8 mouse cellular contexts compared by ENCODE assay signal in the genomic region with DNA sequence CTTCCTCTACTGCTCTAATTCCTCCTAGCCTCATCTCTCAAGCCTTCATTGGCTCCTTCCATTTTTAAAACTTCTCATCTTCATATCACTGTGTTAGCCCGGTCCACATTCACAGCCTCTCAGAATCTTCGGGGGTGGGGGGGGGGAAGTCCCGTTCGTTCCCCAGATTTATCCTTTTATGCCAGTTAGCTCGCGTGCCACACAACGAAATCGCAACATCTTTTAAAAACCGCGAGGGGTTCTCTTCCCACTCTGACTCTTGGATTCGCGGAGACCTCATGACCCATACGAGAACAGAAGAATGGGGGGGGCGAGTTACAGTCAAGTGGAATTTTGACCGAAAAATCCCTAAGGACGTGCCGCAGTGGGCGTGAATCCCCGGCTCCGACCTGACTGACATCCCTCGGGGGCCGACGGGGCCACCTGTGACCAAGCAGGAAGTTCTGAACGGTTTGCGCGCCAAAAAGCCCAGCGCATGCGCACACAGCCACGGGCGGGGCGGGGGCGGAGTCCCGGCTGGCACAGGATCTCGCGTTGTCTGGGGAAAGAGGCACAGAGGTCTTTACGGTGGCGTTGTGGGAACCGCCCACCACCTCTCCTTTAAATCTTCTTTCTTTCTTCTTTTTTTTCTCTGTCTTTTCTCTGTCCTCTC. TPM values are rescaled to one million over a fixed set of nuclear protein-coding genes. Genes with fewer than 3 reads are reported as not detected.
DNase-seq lines count a peak whose midpoint lies in the region; ATAC-seq and TF ChIP-seq lines count a peak whose summit lies in the region.

No protein-coding gene starts in this region.

- no peaks in the 10 kb centered on the region for H3K27me3 ChIP-seq in embryonic facial prominence, embryonic 12.5 days
- no peaks in the 10 kb centered on the region for H3K27me3 ChIP-seq in kidney, adult 2 months (replicated peaks; ENCODE audit: control insufficient read depth, insufficient read depth, low read length)
- H3K27me3 ChIP-seq in limb, embryonic 11.5 days (ENCODE audit: control insufficient read depth, insufficient read depth, low read length) = no peaks in the 10 kb centered on the region
- no peaks in the 10 kb centered on the region for H3K27me3 ChIP-seq in midbrain, embryonic 13.5 days
- H3K27me3 ChIP-seq in small intestine, adult 2 months (ENCODE audit: control insufficient read depth, insufficient read depth, low read length) = no peaks in the 10 kb centered on the region

- H3K4me1 ChIP-seq in embryonic facial prominence, embryonic 12.5 days = peaks cover 2% of the 10 kb centered on the region; the same call in 1 of the 2 replicates
- peaks cover 5% of the 10 kb centered on the region; the same call in 1 of the 2 replicates for H3K4me1 ChIP-seq in kidney, adult 2 months (ENCODE audit: control insufficient read depth, insufficient read depth, low read length)
- H3K4me1 ChIP-seq in limb, embryonic 11.5 days (ENCODE audit: control insufficient read depth, insufficient read depth, low read length) = no peaks in the 10 kb centered on the region
- H3K4me1 ChIP-seq in midbrain, embryonic 13.5 days (replicated peaks) = peaks cover 18% of the 10 kb centered on the region
- H3K4me1 ChIP-seq in small intestine, adult 2 months (ENCODE audit: control insufficient read depth, insufficient read depth, insufficient read length, low read length) = peaks cover 3% of the 10 kb centered on the region; the same call in 1 of the 2 replicates

- 1% methylated on average over 38 of the region's 38 CpGs for WGBS in embryonic facial prominence, embryonic 12.5 days
- 0% methylated on average over 38 of the region's 38 CpGs for WGBS in kidney, adult 2 months
- under 1% methylated on average over 38 of the region's 38 CpGs for WGBS in limb, embryonic 11.5 days
- 1% methylated on average over 38 of the region's 38 CpGs for WGBS in midbrain, embryonic 13.5 days
- WGBS in small intestine, adult 2 months = under 1% methylated on average over 38 of the region's 38 CpGs

- H3K9me3 ChIP-seq in embryonic facial prominence, embryonic 12.5 days = no peaks in the 10 kb centered on the region
- H3K9me3 ChIP-seq in limb, embryonic 11.5 days (ENCODE audit: control insufficient read depth, low read length) = no peaks in the 10 kb centered on the region
- H3K9me3 ChIP-seq in midbrain, embryonic 13.5 days = no peaks in the 10 kb centered on the region

- peak overlapping the region; percentile 72 for H3K4me2 ChIP-seq in embryonic facial prominence, embryonic 12.5 days (replicated peaks)
- peak overlapping the region; percentile 52 for H3K4me2 ChIP-seq in limb, embryonic 11.5 days (ENCODE audit: low read depth, severe bottlenecking)
- H3K4me2 ChIP-seq in midbrain, embryonic 13.5 days (replicated peaks) = peak overlapping the region; percentile 77

- peak; percentile 90 for ATAC-seq in embryonic facial prominence, embryonic 12.5 days (ENCODE audit: insufficient number of reproducible peaks, insufficient read depth, low FRiP score, low TSS enrichment)
- peak; percentile 89 for ATAC-seq in limb, embryonic 11.5 days (ENCODE audit: insufficient number of reproducible peaks, low FRiP score, low TSS enrichment, low read depth)
- ATAC-seq in midbrain, embryonic 13.5 days = peak; percentile 94

- TF ChIP-seq CTCF in kidney, adult 2 months (conservative IDR thresholded peaks at IDR 0.05; ENCODE audit: insufficient read depth, insufficient read length, low read depth, low read length) = no peak
- no peak for TF ChIP-seq CTCF in small intestine, adult 2 months (IDR thresholded peaks at IDR 0.05; ENCODE audit: extremely low read depth, insufficient read length, insufficient replicate concordance, low read depth, low read length)

- DNase-seq in 3T3-L1 (ENCODE audit: low read depth, low spot score) = peak; percentile 95
- peak; percentile 95 to 96 for DNase-seq in adrenal gland, postnatal 36 days
- DNase-seq in heart, adult 18-20 months = peak; percentile 97 to 99
- peak; percentile 98 for DNase-seq in kidney, adult 2 months
- DNase-seq in limb, embryonic 11.5 days (ENCODE audit: low spot score) = peak; percentile 98

- peak overlapping the region; percentile 60 for H3K4me3 ChIP-seq in embryonic facial prominence, embryonic 12.5 days
- H3K4me3 ChIP-seq in kidney, adult 2 months (ENCODE audit: insufficient read depth, low read depth, low read length) = peak overlapping the region; percentile 90
- peak overlapping the region; percentile 42 for H3K4me3 ChIP-seq in limb, embryonic 11.5 days (ENCODE audit: low read depth, low read length)
- peak overlapping the region; percentile 59 for H3K4me3 ChIP-seq in midbrain, embryonic 13.5 days (replicated peaks)
- peak overlapping the region; percentile 70 for H3K4me3 ChIP-seq in small intestine, adult 2 months (ENCODE audit: low read depth, low read length)

- H3K9ac ChIP-seq in embryonic facial prominence, embryonic 12.5 days = peak overlapping the region; percentile 83
- peak overlapping the region; percentile 91 for H3K9ac ChIP-seq in limb, embryonic 11.5 days (ENCODE audit: low read length)
- peak overlapping the region; percentile 83 for H3K9ac ChIP-seq in midbrain, embryonic 13.5 days (replicated peaks)

- peak overlapping the region; percentile 100 for H3K27ac ChIP-seq in embryonic facial prominence, embryonic 12.5 days
- peak overlapping the region; percentile 100 for H3K27ac ChIP-seq in kidney, adult 2 months (ENCODE audit: insufficient read depth, low read depth, low read length)
- H3K27ac ChIP-seq in limb, embryonic 11.5 days (replicated peaks; ENCODE audit: low read depth, low read length) = peak overlapping the region; percentile 99
- peak overlapping the region; percentile 100 for H3K27ac ChIP-seq in midbrain, embryonic 13.5 days
- peak overlapping the region; percentile 100 for H3K27ac ChIP-seq in small intestine, adult 2 months (ENCODE audit: insufficient read depth, low read depth, low read length)

- no peaks in the 10 kb centered on the region for H3K36me3 ChIP-seq in embryonic facial prominence, embryonic 12.5 days
- no peaks in the 10 kb centered on the region for H3K36me3 ChIP-seq in kidney, adult 2 months (ENCODE audit: control insufficient read depth, insufficient read depth, low read length)
- H3K36me3 ChIP-seq in limb, embryonic 11.5 days (ENCODE audit: control insufficient read depth, insufficient read depth, low read length) = no peaks in the 10 kb centered on the region
- no peaks in the 10 kb centered on the region for H3K36me3 ChIP-seq in midbrain, embryonic 13.5 days
- no peaks in the 10 kb centered on the region for H3K36me3 ChIP-seq in small intestine, adult 2 months (ENCODE audit: control insufficient read depth, insufficient read depth, low read length)

- peak; percentile 93 for TF ChIP-seq POLR2A in kidney, adult 2 months (IDR thresholded peaks at IDR 0.05; ENCODE audit: low read depth, low read length)
- peak; percentile 82 for TF ChIP-seq POLR2A in small intestine, adult 2 months (IDR thresholded peaks at IDR 0.05; ENCODE audit: low read depth, low read length)

RNA-seq across cellular contexts. Expression of a gene that starts 0.8 kb away (rescaled TPM):
- total RNA-seq in adrenal gland, postnatal 36 days (2021) = 1 to 10 TPM; 5.7 to 6.9 TPM
- polyA plus RNA-seq in embryonic facial prominence, embryonic 12.5 days (2016; fragmentation: Nextera tagmentation; extraction: Ambion mirVana) = 10.1 and 14.6 TPM in 2 replicates
- total RNA-seq in heart, adult 18-20 months (2021) = 1 to 10 TPM; 3.9 to 5.0 TPM
- 6.4 and 7.9 TPM in 2 replicates for polyA plus RNA-seq in kidney, adult 2 months (2012; rRNA removed)
- polyA plus RNA-seq in limb, embryonic 11.5 days (2014; fragmentation: Nextera tagmentation; extraction: Ambion mirVana) = 8.9 and 9.8 TPM in 2 replicates
- 45.0 and 47.9 TPM in 2 replicates for polyA plus RNA-seq in midbrain, embryonic 13.5 days (2015; fragmentation: Nextera tagmentation; extraction: Ambion mirVana)
- polyA plus RNA-seq in small intestine, adult 2 months (2012; rRNA removed) = 1.8 and 6.7 TPM in 2 replicates

RNA-seq across cellular contexts. Expression of a gene that starts 22.6 kb away (rescaled TPM):
- total RNA-seq in adrenal gland, postnatal 36 days (2021) = 10 to 100 TPM; 35.3 to 74.4 TPM
- 19.3 and 19.5 TPM in 2 replicates for polyA plus RNA-seq in embryonic facial prominence, embryonic 12.5 days (2016; fragmentation: Nextera tagmentation; extraction: Ambion mirVana)
- 10 to 100 TPM; 33.8 to 41.5 TPM for total RNA-seq in heart, adult 18-20 months (2021)
- 15.9 and 17.1 TPM in 2 replicates for polyA plus RNA-seq in kidney, adult 2 months (2012; rRNA removed)
- polyA plus RNA-seq in limb, embryonic 11.5 days (2014; fragmentation: Nextera tagmentation; extraction: Ambion mirVana) = 13.7 and 16.1 TPM in 2 replicates
- 33.8 and 35.1 TPM in 2 replicates for polyA plus RNA-seq in midbrain, embryonic 13.5 days (2015; fragmentation: Nextera tagmentation; extraction: Ambion mirVana)
- polyA plus RNA-seq in small intestine, adult 2 months (2012; rRNA removed) = 5.8 and 16.3 TPM in 2 replicates

Comparison
In these comparisons a context has a peak if more than half of its experiments do, and no peak if none do; other contexts are left out.
1. Peak in every context shown above with its lines: DNase-seq, ATAC-seq, H3K4me3 ChIP-seq and H3K27ac ChIP-seq.